Mouse (Mus musculus) cerebellum, postnatal 14 days (tissue): ENCODE measurements around the gene Wwox.

Experiments used
- DNase-seq, 2 experiments: peaks; one replicate each; pipeline ENCODE4 v3.0.0; 2021; ENCODE audit warnings: mixed read lengths in 2 of 2

Gene Wwox

GRCm38 (mm10) chr8:114548837-114549236 lies 109.4 kb downstream of the Wwox start:
- no peak for DNase-seq

DNA sequence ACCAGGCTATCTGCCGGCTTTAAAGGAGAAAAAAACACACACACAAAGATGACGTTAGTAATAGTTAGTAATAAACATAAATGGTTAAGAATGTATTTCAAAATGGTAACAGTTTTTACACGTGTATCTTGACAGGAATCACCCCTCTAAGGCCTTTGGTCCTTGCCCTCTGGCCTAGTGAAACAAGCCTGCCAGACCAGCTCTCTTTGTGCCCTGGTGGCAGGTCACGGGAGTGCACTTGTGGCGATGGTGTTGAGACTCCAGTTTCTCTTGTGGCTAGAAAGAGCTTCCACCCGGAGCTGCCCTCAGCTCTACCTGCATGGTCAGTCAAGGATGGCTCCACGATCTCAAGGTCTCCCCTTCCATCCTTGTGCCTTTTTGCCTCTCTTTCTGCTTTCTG lies 110.6 kb downstream of the Wwox start:
- DNase-seq = peak; percentile 31 to 66

GRCm38 (mm10) chr8:114552606-114553005 lies 113.2 kb downstream of the Wwox start:
- no peak for DNase-seq

GRCm38 (mm10) chr8:114554966-114555365 lies 115.5 kb downstream of the Wwox start:
- DNase-seq = no peak

DNA sequence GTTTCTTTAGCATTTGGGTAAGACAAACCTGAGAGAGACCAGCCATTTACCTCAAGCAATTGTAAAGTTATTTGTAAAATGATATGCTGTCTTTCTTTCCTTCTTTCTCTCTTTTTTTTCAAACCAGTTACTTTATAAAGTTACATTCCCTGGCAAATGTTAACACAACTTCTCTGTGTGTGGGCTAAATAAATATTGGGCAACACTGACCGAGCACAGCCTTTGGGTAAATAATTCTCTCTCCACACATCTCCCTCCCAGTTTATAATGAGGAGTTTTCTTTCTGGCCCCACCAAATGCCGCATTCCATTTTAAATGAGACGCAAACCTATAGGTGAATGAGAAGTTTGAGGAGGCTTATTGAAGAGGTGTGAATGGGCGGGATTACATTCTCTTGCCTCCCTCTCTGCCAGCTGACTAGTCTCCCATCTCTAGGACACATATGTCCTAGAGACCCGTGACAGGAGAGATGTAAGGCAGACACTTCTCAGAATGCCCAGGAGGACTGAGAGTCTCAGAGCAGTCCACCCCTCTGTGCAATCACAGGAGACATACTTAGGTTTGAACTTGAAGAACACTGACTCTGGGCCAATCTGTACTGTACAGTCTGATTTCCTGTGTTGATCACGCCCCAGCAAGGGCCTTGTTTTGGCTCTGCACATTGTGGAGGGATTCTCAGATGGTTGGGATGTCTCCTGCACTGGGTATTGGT lies 116.2 kb downstream of the Wwox start:
- no peak for DNase-seq

DNA sequence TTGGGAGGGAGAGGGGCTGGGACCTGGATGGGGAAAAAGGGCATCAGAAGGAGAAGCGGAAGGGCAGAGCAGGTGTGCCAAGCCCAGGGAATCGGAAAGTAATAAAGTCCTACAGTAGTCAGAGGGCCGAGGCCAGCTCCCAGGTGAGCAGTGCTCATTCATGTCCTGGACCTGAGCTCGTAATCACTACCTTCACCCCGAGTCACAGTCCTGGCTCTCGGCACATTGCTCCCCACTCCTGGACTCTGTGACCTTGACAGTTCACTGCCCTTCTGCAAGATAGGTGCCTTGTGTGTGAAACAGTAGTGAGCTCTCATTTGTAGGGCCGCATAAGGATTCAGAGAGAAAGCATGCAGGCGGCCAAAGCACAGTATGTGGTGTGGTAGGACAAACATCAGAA lies 121.7 kb downstream of the Wwox start:
- no peak for DNase-seq

GRCm38 (mm10) chr8:114562486-114562885 lies 123.0 kb downstream of the Wwox start:
- no peak for DNase-seq

DNA sequence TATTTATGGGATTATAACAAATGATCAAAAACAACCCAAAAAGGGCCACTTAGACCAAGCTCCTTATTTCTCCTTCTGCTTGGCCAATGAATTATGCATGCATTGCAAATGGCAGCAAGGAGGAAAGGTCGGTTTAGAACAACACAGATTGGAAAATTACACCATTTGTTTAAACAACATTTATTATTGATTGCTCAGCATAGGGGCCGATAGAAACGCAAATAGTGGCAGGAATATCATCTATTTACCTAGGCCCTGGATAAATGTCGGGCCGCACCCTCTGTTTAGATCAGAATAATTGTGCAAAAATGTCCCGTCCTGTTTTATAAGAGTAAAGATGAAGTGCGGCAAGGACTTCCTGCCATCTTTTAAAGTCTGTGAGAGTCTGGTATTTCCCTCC lies 123.9 kb downstream of the Wwox start:
- DNase-seq = no peak

- DNase-seq = no peak
Observed at GRCm38 (mm10) chr8:114564036-114564435, 124.6 kb downstream of the Wwox start.

DNA sequence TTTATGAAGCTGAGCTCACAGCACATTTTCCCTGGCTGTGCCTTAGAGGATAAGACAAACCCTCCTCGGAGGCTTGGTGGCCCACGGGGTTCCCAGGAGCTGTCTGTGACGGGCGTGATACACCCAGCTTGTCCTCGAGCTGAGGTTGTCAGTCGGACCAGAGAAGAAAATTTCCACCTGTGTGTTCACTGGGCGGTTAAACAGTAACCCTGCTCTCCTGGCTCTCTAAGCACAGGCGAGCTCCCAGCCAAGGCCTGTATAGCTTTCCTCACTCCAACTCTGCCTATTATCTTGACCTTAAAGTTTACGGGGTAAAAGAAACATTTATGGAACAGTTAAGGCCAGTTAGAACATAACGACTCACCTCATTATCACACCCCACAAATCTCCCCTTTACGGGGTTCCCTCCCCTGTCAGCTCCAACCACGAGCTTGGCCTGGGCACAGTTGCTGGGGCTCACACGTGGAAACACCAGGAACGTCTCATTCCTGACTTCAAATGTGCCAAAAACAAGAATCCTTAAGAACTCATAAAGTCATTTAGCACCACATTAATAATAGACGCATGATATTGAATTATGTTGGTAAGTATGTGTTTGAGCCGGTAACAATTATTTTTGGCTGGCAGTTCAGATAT lies 129.2 kb downstream of the Wwox start:
- no peak for DNase-seq

- DNase-seq = no peak
Observed at GRCm38 (mm10) chr8:114573014-114573746, 133.7 kb downstream of the Wwox start.

- no peak for DNase-seq
Observed at GRCm38 (mm10) chr8:114573747-114574093, 134.3 kb downstream of the Wwox start.

DNA sequence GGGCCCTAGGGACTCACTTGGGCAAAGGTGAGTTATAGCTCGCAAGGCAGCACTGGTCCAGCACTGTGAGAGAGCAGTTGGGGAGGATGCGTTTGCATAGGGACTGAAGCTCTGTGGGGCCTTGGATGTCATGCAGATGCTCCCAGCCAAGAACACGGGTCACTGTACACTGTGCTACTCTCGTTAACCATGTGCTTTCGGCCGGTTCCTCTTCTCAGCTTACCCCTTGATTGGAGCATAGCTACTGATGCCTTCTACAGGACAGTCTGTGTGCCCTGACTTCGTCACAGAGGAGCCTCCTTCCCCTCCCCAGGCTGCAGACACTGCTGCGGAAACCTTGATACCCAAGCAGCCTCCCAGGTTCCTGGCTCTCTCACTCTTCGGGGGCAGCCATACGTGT lies 139.8 kb downstream of the Wwox start:
- no peak for DNase-seq

DNA sequence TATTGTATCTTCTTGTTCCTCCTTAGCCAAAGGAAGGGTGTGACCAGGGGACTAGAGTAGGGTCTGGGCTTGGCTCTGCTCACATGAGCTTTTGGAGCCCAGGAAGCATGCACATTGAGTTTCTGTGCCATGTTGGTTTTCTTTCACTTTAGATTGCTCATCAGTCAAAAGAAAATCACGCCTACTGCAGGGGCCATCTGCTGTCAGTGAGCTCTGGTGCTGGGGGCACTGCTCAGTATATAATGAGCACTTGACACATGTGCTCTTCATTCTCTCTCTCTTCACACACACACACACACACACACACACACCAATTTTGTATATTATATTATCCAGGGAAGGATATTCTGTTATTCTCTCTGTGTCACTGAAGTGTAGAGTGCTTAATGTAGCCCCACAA lies 141.2 kb downstream of the Wwox start:
- DNase-seq = no peak

GRCm38 (mm10) chr8:114590336-114590867 lies 150.9 kb downstream of the Wwox start:
- peak in 1 of 2 experiments; percentile 47 for DNase-seq

- DNase-seq = peak; percentile 91 to 95
Observed at GRCm38 (mm10) chr8:114591296-114592280, 152.1 kb downstream of the Wwox start.

- peak; percentile 51 to 81 for DNase-seq
Observed at GRCm38 (mm10) chr8:114593424-114594157, 154.1 kb downstream of the Wwox start.

- DNase-seq = no peak
Observed at GRCm38 (mm10) chr8:114594811-114595210, 155.4 kb downstream of the Wwox start.

DNA sequence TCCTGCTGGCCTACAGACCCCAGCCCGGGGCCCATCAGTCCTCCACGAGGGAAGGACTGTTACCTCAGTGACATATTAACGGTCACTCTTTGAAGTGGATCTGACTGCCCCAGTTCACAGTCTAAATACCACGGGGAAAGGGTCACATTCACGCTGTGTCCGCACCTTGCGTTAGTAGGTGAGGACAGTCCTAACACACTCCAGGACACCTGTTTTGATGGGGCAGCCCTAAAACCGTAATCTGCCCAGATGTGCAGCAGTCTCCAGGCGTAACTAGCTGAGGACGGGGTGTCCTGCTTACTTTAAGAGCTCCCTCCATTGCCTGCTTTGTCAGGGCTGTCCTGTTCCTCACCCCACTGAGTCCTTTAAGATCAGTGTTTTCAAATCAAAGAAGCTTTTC lies 160.1 kb downstream of the Wwox start:
- DNase-seq = peak in 1 of 2 experiments; percentile 34

GRCm38 (mm10) chr8:114600196-114600595 lies 160.7 kb downstream of the Wwox start:
- DNase-seq = peak; percentile 72 to 84

DNA sequence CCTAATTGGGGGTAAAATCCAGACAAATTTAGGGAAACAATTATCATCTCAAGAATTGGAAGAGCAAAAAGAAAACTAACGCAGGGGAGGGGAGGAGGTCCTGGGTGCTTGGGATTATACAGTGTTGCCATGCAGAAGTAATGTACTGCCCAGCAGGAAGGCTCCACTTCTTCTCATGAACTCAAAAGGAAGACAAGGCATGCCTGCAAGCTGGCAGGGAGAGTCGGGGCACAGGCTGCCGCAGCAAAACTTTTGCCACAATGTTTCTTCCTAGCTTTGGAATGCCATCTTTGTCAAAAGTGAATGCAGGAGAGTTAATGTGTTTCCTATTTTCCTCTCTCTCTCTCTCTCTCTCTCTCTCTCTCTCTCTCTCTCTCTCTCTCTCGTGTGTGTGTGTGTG lies 163.6 kb downstream of the Wwox start:
- no peak for DNase-seq

- no peak for DNase-seq
Observed at GRCm38 (mm10) chr8:114603561-114603960, 164.1 kb downstream of the Wwox start.
